Mouse (Mus musculus): Measurements from ENCODE around the gene Nxpe3. TPM values are rescaled to one million over a fixed set of nuclear protein-coding genes. Genes with fewer than 3 reads are reported as not detected.

Nxpe3 gene
- 1 to 10 TPM; 3.0 to 3.2 TPM for total RNA-seq (2023)

DNA sequence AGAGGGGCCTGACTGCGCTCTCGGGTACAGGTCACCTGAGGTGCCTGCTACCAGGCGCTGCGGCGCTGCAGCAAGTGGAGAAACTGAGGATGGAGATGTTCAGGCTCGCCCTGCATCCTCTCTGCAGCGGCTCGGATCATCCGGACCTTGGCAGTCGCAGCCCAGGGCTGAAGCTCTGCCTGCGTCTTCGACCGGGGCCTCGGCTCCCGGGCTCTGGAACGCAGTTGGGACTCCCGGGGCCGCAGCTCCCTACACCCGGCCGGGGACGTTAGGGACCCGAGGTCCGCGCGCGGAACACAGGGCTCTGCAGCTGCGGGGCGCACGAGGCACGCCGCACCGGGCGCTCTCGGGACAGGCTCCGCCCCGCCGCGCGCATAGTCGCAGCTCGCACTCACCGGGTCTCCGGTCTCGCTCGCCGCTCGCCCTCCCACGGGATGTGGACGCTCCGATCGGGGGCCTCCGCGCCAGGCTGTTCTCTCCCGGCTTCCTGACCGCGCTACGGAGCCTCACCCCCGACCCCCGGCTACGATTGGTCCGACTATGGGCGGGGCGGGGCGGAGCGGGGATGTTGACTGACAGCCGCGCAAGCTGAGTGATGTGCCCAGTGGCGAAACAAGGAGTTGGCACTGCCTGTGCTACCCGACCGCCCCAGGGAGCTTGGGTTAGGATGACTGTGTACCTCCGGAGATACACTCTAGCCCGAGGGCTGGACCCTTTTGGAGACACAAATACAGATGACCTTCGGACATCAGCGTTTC, at the start of gene Nxpe3:
Gene Nxpe3 (minus strand): TSS at position 393 of the 758 bp plus-strand sequence.

DNA sequence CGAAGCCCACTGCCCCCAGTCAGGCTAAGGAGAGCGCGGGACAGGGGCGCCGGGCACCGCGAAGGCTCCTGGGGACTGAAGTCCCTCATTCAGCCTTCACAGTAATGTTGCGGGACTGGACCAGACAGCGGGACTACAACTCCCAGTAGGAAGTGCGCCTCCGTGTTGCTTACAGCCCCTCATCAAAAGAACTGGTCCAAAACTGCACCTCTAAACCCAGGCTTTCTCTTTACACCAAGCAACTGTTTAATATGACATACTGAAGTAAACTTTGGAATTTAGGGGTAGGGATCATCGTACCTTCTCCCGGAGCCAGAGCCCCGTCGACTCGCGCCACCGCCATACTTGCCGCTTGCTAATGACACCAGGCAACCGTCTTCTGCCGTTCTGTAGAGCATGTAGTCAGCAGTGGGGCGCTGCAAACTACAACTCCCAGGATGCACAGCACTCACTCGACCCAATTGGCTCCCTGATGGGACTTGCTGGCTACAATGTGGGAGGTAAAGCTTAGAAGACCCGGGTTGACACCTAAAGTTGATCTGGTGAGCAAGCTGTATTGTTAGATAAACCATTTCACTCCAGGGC, 39.5 kb upstream of the Nxpe3 start, which contains the start of gene Cep97:
Gene Cep97 (minus strand): TSS at position 403 of the 585 bp plus-strand sequence.

DNA sequence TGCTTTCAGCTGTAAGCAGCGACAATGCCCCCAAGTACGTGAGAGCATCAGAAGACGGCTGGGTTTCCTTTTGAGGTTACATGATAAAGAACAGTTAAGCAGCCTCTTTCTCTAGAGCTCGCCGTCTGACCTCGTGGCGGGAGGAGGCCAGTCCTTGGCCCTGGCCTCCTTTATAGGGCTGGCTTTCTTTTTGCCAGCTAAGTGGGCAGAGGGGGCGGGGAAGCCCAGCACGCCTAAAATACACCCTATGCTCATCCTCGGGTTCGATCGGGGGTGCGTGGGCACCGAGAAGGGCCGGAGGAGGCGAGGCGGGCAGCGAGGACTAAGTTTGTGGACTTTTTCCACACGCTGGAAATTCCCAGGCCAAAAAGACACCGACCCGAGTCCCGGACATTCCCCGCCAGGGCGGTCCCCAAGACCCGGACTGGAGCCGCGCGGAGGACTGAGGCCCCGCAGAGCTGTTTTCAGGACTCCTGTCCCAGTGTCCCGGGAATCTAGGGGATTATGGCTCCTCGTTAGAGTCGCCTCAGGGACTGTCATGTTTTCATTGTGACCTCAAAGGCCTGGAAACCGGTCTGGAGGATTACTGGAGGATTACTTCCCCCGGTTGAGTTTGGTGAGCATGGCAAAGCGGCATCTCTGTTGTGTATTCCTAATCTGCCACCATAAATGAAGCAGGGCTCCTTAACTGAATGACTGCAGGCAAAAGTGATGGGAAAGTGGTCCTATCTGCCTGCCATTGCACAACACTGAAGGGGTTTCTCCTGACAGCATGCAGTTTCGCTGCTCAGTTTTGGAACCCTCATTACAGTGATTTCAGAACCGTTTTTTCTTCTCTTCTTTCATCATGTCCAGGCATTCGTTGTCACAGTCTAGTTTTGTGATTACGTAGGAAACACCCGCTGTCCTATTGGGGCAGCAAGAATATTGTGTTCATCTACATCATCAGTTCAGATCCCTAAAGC, 56.3 kb downstream of the Nxpe3 start, which contains the start of gene Nfkbiz:
Gene Nfkbiz (minus strand): TSS at position 390 of the 965 bp plus-strand sequence.

Other genes with a start within 250 kb of the Nxpe3 start
- 100 to 1,000 TPM; 397 to 540 TPM for gene Nfkbiz, start 56.4 kb downstream of the Nxpe3 start, total RNA-seq (2023)
- 1 to 10 TPM; 2.2 to 3.9 TPM for gene Cep97, start 39.6 kb upstream of the Nxpe3 start, total RNA-seq (2023)
- 100 to 1,000 TPM; 687 to 765 TPM for gene Rpl24, start 71.0 kb upstream of the Nxpe3 start, total RNA-seq (2023)
- 10 to 100 TPM; 33.9 to 34.2 TPM for gene Zbtb11, start 78.6 kb upstream of the Nxpe3 start, total RNA-seq (2023)
- 100 to 1,000 TPM in 1 of 2 experiments, 10 to 100 TPM in 1; 97.2 to 102 TPM for gene Pcnp, start 134.5 kb upstream of the Nxpe3 start, total RNA-seq (2023)
- 1 to 10 TPM; 6.6 to 7.2 TPM for gene Trmt10c, start 142.5 kb upstream of the Nxpe3 start, total RNA-seq (2023)
- gene Senp7, start 153.1 kb upstream of the Nxpe3 start, total RNA-seq (2023), result 10 to 100 TPM; 33.5 to 33.7 TPM

Measured in monocyte, adult 59 days (primary cell).